Mouse (Mus musculus): ENCODE data around the gene Gm3453.
"Not testable (repeated sequence)": the region's sequence is repeated elsewhere in the genome, so short reads cannot be mapped to it uniquely, and the experiment has no call there.

The Gm3453 gene

GRCm38 (mm10) chr14:5979037-5979436 is at the start of gene Gm3453:
Gene Gm3453, minus strand, starts transcription at chr14:5979137.
- DNase-seq, result not testable (repeated sequence)

GRCm38 (mm10) chr14:5987136-5987535 is 8.2 kb upstream of the Gm3453 start:
- DNase-seq, result peak; percentile 1 to 2

- DNase-seq, result not testable (repeated sequence)
Measured at GRCm38 (mm10) chr14:5962441-5962840, 16.5 kb downstream of the Gm3453 start.

- DNase-seq, result peak; percentile 46 to 56
Measured at GRCm38 (mm10) chr14:5961635-5962034, 17.3 kb downstream of the Gm3453 start, which contains the start of gene Gm3248. Gene Gm3248, minus strand, starts transcription at chr14:5961745.

GRCm38 (mm10) chr14:5961102-5961501 is 17.8 kb downstream of the Gm3453 start:
- peak; percentile 13 to 32 for DNase-seq

GRCm38 (mm10) chr14:5960479-5960878 is 18.5 kb downstream of the Gm3453 start:
- DNase-seq, result peak; percentile 16 to 24

GRCm38 (mm10) chr14:5923276-5923675 is 55.7 kb downstream of the Gm3453 start:
- not testable (repeated sequence) for DNase-seq

Measured in kidney, postnatal 4 days (tissue).